Mouse (Mus musculus): ENCODE data around the gene Rpl29. TPM values are rescaled to one million over a fixed set of nuclear protein-coding genes. Genes with fewer than 3 reads are reported as not detected.

Rpl29 gene
- polyA plus RNA-seq, 1 experiment from 2014 or later = 1,256 TPM

GRCm38 (mm10) chr9:106454888-106455681 lies 25.8 kb downstream of the Rpl29 start:
- Histone ChIP-seq H3K27ac (ENCODE audit: low read depth, low read length) (peak overlapping the region; percentile 52), H3K36me3 (ENCODE audit: control insufficient read depth, insufficient read depth, low read length) (peaks cover 2% of the 10 kb centered on the region; the same call in 1 of the 2 replicates), H3K9me3 (ENCODE audit: control insufficient read depth, low read length) (no peaks in the 10 kb centered on the region), H3K4me1 (replicated peaks; ENCODE audit: control insufficient read depth, insufficient read depth, low read length) (peaks cover 49% of the 10 kb centered on the region), H3K27me3 (replicated peaks; ENCODE audit: control insufficient read depth, insufficient read depth, low read length) (no peaks in the 10 kb centered on the region), H3K4me2 (peak overlapping the region; percentile 91), H3K4me3 (ENCODE audit: low read depth, low read length) (peak overlapping the region; percentile 75), H3K9ac (ENCODE audit: low read depth, low read length) (peak overlapping the region; percentile 73)
- WGBS = 12% methylated on average over 17 of the region's 17 CpGs
- ATAC-seq (replicated peaks; ENCODE audit: low FRiP score) = peak; percentile 10; the same call in 1 of the 2 replicates
- no peak for DNase-seq (ENCODE audit: low spot score)

GRCm38 (mm10) chr9:106456325-106457162 lies 27.3 kb downstream of the Rpl29 start:
- H3K36me3 ChIP-seq (ENCODE audit: control insufficient read depth, insufficient read depth, low read length) = peaks cover 7% of the 10 kb centered on the region
- DNase-seq (ENCODE audit: low spot score) (no peak), ATAC-seq (replicated peaks; ENCODE audit: low FRiP score) (no peak)
- H3K4me1 ChIP-seq (replicated peaks; ENCODE audit: control insufficient read depth, insufficient read depth, low read length) = peaks cover 38% of the 10 kb centered on the region
- WGBS = 56% methylated on average over 14 of the region's 15 CpGs
- H3K9ac ChIP-seq (ENCODE audit: low read depth, low read length) = no peak overlapping the region
- H3K27ac ChIP-seq (ENCODE audit: low read depth, low read length) = peak overlapping the region; percentile 19; the same call in 1 of the 2 replicates
- no peaks in the 10 kb centered on the region for H3K27me3 ChIP-seq (replicated peaks; ENCODE audit: control insufficient read depth, insufficient read depth, low read length)
- no peaks in the 10 kb centered on the region for H3K9me3 ChIP-seq (ENCODE audit: control insufficient read depth, low read length)
- H3K4me2 ChIP-seq = peak overlapping the region; percentile 91
- peak overlapping the region; percentile 75 for H3K4me3 ChIP-seq (ENCODE audit: low read depth, low read length)

DNA sequence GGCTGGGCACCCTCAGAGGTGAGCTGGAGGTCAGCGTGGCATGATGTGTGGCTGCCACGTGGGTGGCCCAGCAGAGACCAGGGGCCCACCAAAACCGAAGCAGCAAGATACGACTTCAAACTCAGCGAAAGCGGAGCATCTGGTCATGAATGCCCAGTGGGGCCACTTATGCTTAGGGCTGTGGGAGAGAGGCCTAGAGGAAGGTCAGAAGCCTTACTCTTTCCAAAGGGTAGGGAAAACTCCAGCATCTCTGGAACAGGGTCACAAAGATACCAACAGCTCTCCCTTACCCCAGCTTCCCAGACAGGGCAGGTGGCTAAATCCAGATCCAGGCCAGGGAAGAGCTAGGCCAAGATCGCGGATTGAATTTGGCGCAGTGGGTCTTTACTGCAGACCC lies 27.9 kb downstream of the Rpl29 start:
- H3K36me3 ChIP-seq (ENCODE audit: control insufficient read depth, insufficient read depth, low read length) = peaks cover 12% of the 10 kb centered on the region
- no peak overlapping the region for H3K4me3 ChIP-seq (ENCODE audit: low read depth, low read length)
- 0 out of 2 replicates have a peak overlapping the region, but pooled peaks have one; percentile 8 for H3K27ac ChIP-seq (ENCODE audit: low read depth, low read length)
- no peak overlapping the region for H3K9ac ChIP-seq (ENCODE audit: low read depth, low read length)
- H3K4me2 ChIP-seq = peak overlapping the region; percentile 91
- 72% methylated on average over 9 of the region's 9 CpGs for WGBS
- peaks cover 38% of the 10 kb centered on the region for H3K4me1 ChIP-seq (replicated peaks; ENCODE audit: control insufficient read depth, insufficient read depth, low read length)
- no peaks in the 10 kb centered on the region for H3K27me3 ChIP-seq (replicated peaks; ENCODE audit: control insufficient read depth, insufficient read depth, low read length)
- no peaks in the 10 kb centered on the region for H3K9me3 ChIP-seq (ENCODE audit: control insufficient read depth, low read length)
- no peak for ATAC-seq (replicated peaks; ENCODE audit: low FRiP score)
- DNase-seq (ENCODE audit: low spot score) = no peak

GRCm38 (mm10) chr9:106457920-106458319 lies 28.7 kb downstream of the Rpl29 start:
- no peaks in the 10 kb centered on the region; the same call in 1 of the 2 replicates for H3K27me3 ChIP-seq (replicated peaks; ENCODE audit: control insufficient read depth, insufficient read depth, low read length)
- no peak for ATAC-seq (replicated peaks; ENCODE audit: low FRiP score)
- no peak overlapping the region for H3K27ac ChIP-seq (ENCODE audit: low read depth, low read length)
- H3K4me2 ChIP-seq = no peak overlapping the region
- no peak overlapping the region for H3K4me3 ChIP-seq (ENCODE audit: low read depth, low read length)
- no peaks in the 10 kb centered on the region for H3K9me3 ChIP-seq (ENCODE audit: control insufficient read depth, low read length)
- H3K36me3 ChIP-seq (ENCODE audit: control insufficient read depth, insufficient read depth, low read length) = peaks cover 13% of the 10 kb centered on the region
- H3K4me1 ChIP-seq (replicated peaks; ENCODE audit: control insufficient read depth, insufficient read depth, low read length) = peaks cover 33% of the 10 kb centered on the region
- H3K9ac ChIP-seq (ENCODE audit: low read depth, low read length) = no peak overlapping the region
- no peak for DNase-seq (ENCODE audit: low spot score)
- 77% methylated on average over 5 of the region's 5 CpGs for WGBS

DNA sequence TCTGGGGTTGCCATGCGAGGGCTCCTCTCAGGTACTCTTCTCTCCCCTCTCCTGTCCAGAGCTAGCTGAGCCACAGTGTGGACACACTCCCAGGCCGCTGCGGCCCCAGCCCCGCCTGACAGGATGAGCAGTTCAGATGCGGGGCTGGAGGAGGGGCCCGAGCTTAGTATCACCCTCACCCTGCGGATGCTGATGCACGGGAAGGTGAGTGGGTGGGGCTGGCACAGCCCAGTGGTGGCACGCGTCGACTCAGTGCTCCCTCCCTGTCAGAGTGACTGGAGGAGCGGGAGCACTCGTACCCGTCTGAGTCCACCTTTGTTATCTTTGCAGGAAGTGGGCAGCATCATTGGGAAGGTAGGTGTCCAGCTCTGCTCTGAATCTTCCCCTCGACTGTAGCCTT lies 30.7 kb downstream of the Rpl29 start:
- no peak overlapping the region for H3K9ac ChIP-seq (ENCODE audit: low read depth, low read length)
- 78% methylated on average over 15 of the region's 15 CpGs for WGBS
- peaks cover 29% of the 10 kb centered on the region for H3K4me1 ChIP-seq (replicated peaks; ENCODE audit: control insufficient read depth, insufficient read depth, low read length)
- H3K27ac ChIP-seq (ENCODE audit: low read depth, low read length) = no peak overlapping the region
- H3K4me2 ChIP-seq = no peak overlapping the region
- H3K36me3 ChIP-seq (ENCODE audit: control insufficient read depth, insufficient read depth, low read length) = peaks cover 15% of the 10 kb centered on the region
- DNase-seq (ENCODE audit: low spot score) (no peak), ATAC-seq (replicated peaks; ENCODE audit: low FRiP score) (no peak)
- no peaks in the 10 kb centered on the region for H3K9me3 ChIP-seq (ENCODE audit: control insufficient read depth, low read length)
- H3K4me3 ChIP-seq (ENCODE audit: low read depth, low read length) = no peak overlapping the region
- H3K27me3 ChIP-seq (replicated peaks; ENCODE audit: control insufficient read depth, insufficient read depth, low read length) = peaks cover 16% of the 10 kb centered on the region

DNA sequence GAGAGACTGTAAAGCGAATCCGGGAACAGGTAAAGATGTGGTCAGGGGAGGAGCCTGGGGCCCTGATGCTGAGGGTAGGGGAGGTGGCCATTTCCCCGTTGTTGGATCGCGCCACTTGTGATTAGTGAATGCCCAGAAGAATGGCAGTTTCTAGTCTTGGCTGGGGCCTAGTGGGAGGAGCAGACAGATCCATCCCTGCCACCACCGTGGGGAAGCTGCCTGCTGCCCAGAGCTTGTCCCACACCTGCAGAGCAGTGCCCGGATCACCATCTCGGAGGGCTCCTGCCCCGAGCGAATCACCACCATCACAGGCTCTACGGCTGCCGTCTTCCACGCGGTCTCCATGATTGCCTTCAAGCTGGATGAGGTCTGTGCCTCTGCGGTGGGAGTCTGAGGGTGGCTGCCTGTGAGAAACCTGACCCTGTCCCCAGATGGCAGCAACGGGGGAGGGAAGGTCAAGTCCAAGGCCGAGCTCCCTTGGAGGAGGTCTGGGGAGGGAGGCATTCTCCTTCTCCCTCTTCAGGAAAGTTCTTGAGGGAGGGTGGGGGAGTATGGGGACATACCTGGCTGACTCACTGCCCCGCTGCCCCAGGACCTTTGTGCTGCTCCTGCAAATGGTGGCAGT lies 31.3 kb downstream of the Rpl29 start:
- Histone ChIP-seq H3K36me3 (ENCODE audit: control insufficient read depth, insufficient read depth, low read length) (peaks cover 15% of the 10 kb centered on the region), H3K27ac (ENCODE audit: low read depth, low read length) (no peak overlapping the region), H3K9ac (ENCODE audit: low read depth, low read length) (no peak overlapping the region), H3K4me2 (no peak overlapping the region), H3K9me3 (ENCODE audit: control insufficient read depth, low read length) (no peaks in the 10 kb centered on the region), H3K4me3 (ENCODE audit: low read depth, low read length) (no peak overlapping the region), H3K27me3 (replicated peaks; ENCODE audit: control insufficient read depth, insufficient read depth, low read length) (peaks cover 22% of the 10 kb centered on the region), H3K4me1 (replicated peaks; ENCODE audit: control insufficient read depth, insufficient read depth, low read length) (peaks cover 24% of the 10 kb centered on the region)
- DNase-seq (ENCODE audit: low spot score) (no peak), ATAC-seq (replicated peaks; ENCODE audit: low FRiP score) (no peak)
- 85% methylated on average over 18 of the region's 18 CpGs for WGBS

DNA sequence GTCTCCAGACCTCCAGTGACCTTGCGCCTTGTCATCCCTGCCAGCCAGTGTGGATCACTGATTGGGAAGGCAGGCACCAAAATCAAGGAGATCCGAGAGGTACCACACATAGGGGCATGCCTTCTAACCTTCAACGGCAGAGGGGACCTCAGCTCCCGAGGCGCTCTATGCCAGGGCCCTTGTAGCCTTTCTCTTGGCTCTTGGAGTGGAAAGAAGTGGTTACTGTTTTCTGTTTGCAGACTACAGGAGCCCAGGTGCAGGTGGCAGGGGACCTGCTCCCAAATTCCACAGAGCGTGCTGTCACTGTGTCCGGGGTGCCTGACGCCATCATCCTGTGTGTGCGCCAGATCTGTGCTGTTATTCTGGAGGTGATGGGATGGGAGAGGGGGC lies 31.8 kb downstream of the Rpl29 start:
- no peak overlapping the region for H3K4me3 ChIP-seq (ENCODE audit: low read depth, low read length)
- H3K27ac ChIP-seq (ENCODE audit: low read depth, low read length) = no peak overlapping the region
- peaks cover 15% of the 10 kb centered on the region for H3K36me3 ChIP-seq (ENCODE audit: control insufficient read depth, insufficient read depth, low read length)
- no peak overlapping the region for H3K4me2 ChIP-seq
- peaks cover 27% of the 10 kb centered on the region for H3K27me3 ChIP-seq (replicated peaks; ENCODE audit: control insufficient read depth, insufficient read depth, low read length)
- H3K9me3 ChIP-seq (ENCODE audit: control insufficient read depth, low read length) = no peaks in the 10 kb centered on the region
- no peak overlapping the region for H3K9ac ChIP-seq (ENCODE audit: low read depth, low read length)
- no peak for ATAC-seq (replicated peaks; ENCODE audit: low FRiP score)
- no peak for DNase-seq (ENCODE audit: low spot score)
- peaks cover 20% of the 10 kb centered on the region for H3K4me1 ChIP-seq (replicated peaks; ENCODE audit: control insufficient read depth, insufficient read depth, low read length)
- 84% methylated on average over 9 of the region's 9 CpGs for WGBS

DNA sequence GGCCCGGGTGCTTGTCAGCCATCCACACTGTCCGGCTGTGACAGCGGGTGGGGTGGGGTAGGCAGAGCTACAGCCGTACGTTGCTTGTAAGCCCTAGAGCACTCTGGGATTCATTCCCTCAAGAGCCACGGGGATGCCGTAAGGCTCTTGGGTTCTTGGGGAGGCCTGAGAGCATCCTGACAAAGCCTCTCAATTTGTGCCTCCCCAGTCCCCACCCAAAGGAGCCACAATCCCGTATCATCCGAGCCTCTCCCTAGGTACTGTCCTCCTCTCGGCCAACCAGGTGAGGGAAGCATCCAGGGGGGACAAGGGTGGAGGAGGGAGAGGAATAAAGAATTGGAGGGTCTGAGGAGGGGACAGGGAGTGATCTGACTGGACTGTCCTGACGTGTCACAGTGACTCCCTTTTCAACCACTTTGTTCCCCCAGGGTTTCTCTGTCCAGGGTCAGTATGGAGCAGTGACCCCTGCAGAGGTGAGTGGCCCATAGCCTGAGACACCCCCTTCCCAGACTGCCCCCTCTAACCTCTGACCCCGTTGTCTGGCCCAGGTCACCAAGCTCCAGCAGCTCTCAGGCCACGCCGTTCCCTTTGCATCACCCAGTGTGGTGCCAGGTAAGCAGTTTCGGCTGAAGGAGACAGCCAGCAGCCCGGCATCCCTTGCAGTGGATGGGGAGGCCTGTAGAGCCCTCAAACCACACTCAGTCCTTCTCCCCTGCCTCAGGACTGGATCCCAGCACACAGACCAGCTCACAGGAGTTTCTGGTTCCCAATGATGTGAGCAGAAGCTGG lies 32.6 kb downstream of the Rpl29 start:
- Histone ChIP-seq H3K4me1 (replicated peaks; ENCODE audit: control insufficient read depth, insufficient read depth, low read length) (peaks cover 11% of the 10 kb centered on the region), H3K4me2 (no peak overlapping the region), H3K9ac (ENCODE audit: low read depth, low read length) (no peak overlapping the region), H3K9me3 (ENCODE audit: control insufficient read depth, low read length) (no peaks in the 10 kb centered on the region), H3K27ac (ENCODE audit: low read depth, low read length) (no peak overlapping the region), H3K36me3 (ENCODE audit: control insufficient read depth, insufficient read depth, low read length) (peaks cover 15% of the 10 kb centered on the region), H3K27me3 (replicated peaks; ENCODE audit: control insufficient read depth, insufficient read depth, low read length) (peaks cover 29% of the 10 kb centered on the region), H3K4me3 (ENCODE audit: low read depth, low read length) (no peak overlapping the region)
- 84% methylated on average over 16 of the region's 16 CpGs for WGBS
- DNase-seq (ENCODE audit: low spot score) (no peak), ATAC-seq (replicated peaks; ENCODE audit: low FRiP score) (no peak)

Measured in liver, embryonic 11.5 days (tissue).